Mouse (Mus musculus) lung, adult 2 months (tissue): ENCODE results near the gene Msh4. TPM values are rescaled to one million over a fixed set of nuclear protein-coding genes. Genes with fewer than 3 reads are reported as not detected.

ENCODE experiments used
- DNase-seq: peaks from one replicate; pipeline ENCODE4 v3.0.0; 2022
- H3K4me1 ChIP-seq: fragments of 200-500 bp; 2 replicates; pipeline ENCODE4 v1.6.1; 2011; ENCODE audit warnings: low read length; ENCODE audit not compliant: control insufficient read depth, insufficient read depth
- H3K4me3 ChIP-seq: fragments of 200-500 bp; replicated peaks from 2 replicates; pipeline ENCODE3; 2011; ENCODE audit warnings: low read depth, mild to moderate bottlenecking, control low read depth, low read length; ENCODE audit errors: extremely low read depth
- CTCF ChIP-seq: fragments of 200-500 bp; IDR thresholded peaks from 2 replicates; pipeline ENCODE4 v1.5.1; 2011; ENCODE audit warnings: mild to moderate bottlenecking, low read length, control low read depth; ENCODE audit not compliant: insufficient read depth
- POLR2A ChIP-seq: fragments of 200-500 bp; IDR thresholded peaks from 2 replicates; pipeline ENCODE4 v1.6.1; 2011; ENCODE audit warnings: low read depth, mild to moderate bottlenecking, control low read depth, low read length, borderline replicate concordance; ENCODE audit errors: extremely low read depth
- WGBS: fragments of 180-500 bp; shearing (Covaris S2); methylation state at CpG from one replicate; pipeline ENCODE4 v1.1.7; 2018; 5-methylcytosine and 5-hydroxymethylcytosine counted together
- polyA plus RNA-seq: library from polyadenylated mRNA; depleted of rRNA; stranded (reverse); fragments of >200 nt; gene quantifications from 2 replicates; pipeline ENCODE4 v1.2.3, GENCODE M21; 2012; rRNA removed

The Msh4 gene
- polyA plus RNA-seq, 1 experiment, result 0.05 TPM

- Histone ChIP-seq H3K4me3 (no peak overlapping the region), H3K4me1 (0 out of 2 replicates have a peak, but pooled peaks cover 3% of the 10 kb centered on the region)
- 87% methylated on average over 10 of the region's 10 CpGs for WGBS
- TF ChIP-seq CTCF, result no peak
- TF ChIP-seq POLR2A, result no peak
- DNase-seq, result no peak
Observed at GRCm38 (mm10) chr3:153825197-153825596, 80.7 kb downstream of the Msh4 start.

- no peak for TF ChIP-seq POLR2A
- no peak for TF ChIP-seq CTCF
- DNase-seq, result no peak
- WGBS, result 48% methylated on average over 11 of the region's 11 CpGs
- 0 out of 2 replicates have a peak, but pooled peaks cover 3% of the 10 kb centered on the region for H3K4me1 ChIP-seq
- H3K4me3 ChIP-seq, result no peak overlapping the region
Observed at GRCm38 (mm10) chr3:153823671-153824515, 82.0 kb downstream of the Msh4 start.

- H3K4me1 ChIP-seq, result 0 out of 2 replicates have a peak, but pooled peaks cover 3% of the 10 kb centered on the region
- DNase-seq, result no peak
- TF ChIP-seq POLR2A, result no peak
- no peak for TF ChIP-seq CTCF
- 85% methylated on average over 9 of the region's 9 CpGs for WGBS
- H3K4me3 ChIP-seq, result no peak overlapping the region
Observed at GRCm38 (mm10) chr3:153819438-153819837, 86.5 kb downstream of the Msh4 start.

- Histone ChIP-seq H3K4me3 (no peak overlapping the region), H3K4me1 (0 out of 2 replicates have a peak, but pooled peaks cover 2% of the 10 kb centered on the region)
- no peak for DNase-seq
- WGBS, result 91% methylated on average over 3 of the region's 3 CpGs
- TF ChIP-seq POLR2A (no peak), CTCF (no peak)
Observed at GRCm38 (mm10) chr3:153818723-153819122, 87.2 kb downstream of the Msh4 start.

GRCm38 (mm10) chr3:153817376-153817890 lies 88.5 kb downstream of the Msh4 start:
- no peak overlapping the region for H3K4me3 ChIP-seq
- no peak for TF ChIP-seq CTCF
- no peak for TF ChIP-seq POLR2A
- H3K4me1 ChIP-seq, result no peaks in the 10 kb centered on the region
- DNase-seq, result no peak
- WGBS, result 76% methylated on average over 9 of the region's 9 CpGs

- no peak for DNase-seq
- WGBS, result 90% methylated on average over 8 of the region's 8 CpGs
- H3K4me1 ChIP-seq, result no peaks in the 10 kb centered on the region
- H3K4me3 ChIP-seq, result no peak overlapping the region
- TF ChIP-seq CTCF, result no peak
- no peak for TF ChIP-seq POLR2A
Observed at GRCm38 (mm10) chr3:153814026-153814425, 91.9 kb downstream of the Msh4 start.

GRCm38 (mm10) chr3:153808406-153808805 lies 97.5 kb downstream of the Msh4 start:
- Histone ChIP-seq H3K4me1 (no peaks in the 10 kb centered on the region), H3K4me3 (no peak overlapping the region)
- 81% methylated on average over 13 of the region's 13 CpGs for WGBS
- no peak for DNase-seq
- TF ChIP-seq CTCF (no peak), POLR2A (no peak)

- DNase-seq, result no peak
- 81% methylated on average over 9 of the region's 9 CpGs for WGBS
- TF ChIP-seq POLR2A (no peak), CTCF (no peak)
- no peak overlapping the region for H3K4me3 ChIP-seq
- no peaks in the 10 kb centered on the region for H3K4me1 ChIP-seq
Observed at GRCm38 (mm10) chr3:153807444-153808149, 98.3 kb downstream of the Msh4 start.

Other genes starting within 250 kb of the Msh4 start
- 4.4 and 8.4 TPM in 2 replicates for gene St6galnac3, start 181.0 kb downstream of the Msh4 start, polyA plus RNA-seq
- not detected in 2 replicates for gene Asb17, start 61.9 kb downstream of the Msh4 start, polyA plus RNA-seq
- 22.4 and 29.7 TPM in 2 replicates for gene Rabggtb, start 6.9 kb upstream of the Msh4 start, polyA plus RNA-seq
- gene Acadm, start 38.5 kb upstream of the Msh4 start, polyA plus RNA-seq, result 27.1 and 62.3 TPM in 2 replicates
- gene Slc44a5, start 67.3 kb upstream of the Msh4 start, polyA plus RNA-seq, result 0.05 TPM in 1 of 2 replicates, not detected in the other